Mouse (Mus musculus) brain, embryonic 18.5 days (tissue): ENCODE data around the gene Adgrl1.
A peak's percentile ranks its signal among the peaks of the same experiment; 100 is the strongest.
"Not testable (repeated sequence)": the region's sequence is repeated elsewhere in the genome, so short reads cannot be mapped to it uniquely, and the experiment has no call there.

Experiments
- DNase-seq: peaks from one replicate; pipeline ENCODE4 v3.0.0-alpha.2; 2012; ENCODE audit warnings: low read depth, low spot score

Gene Adgrl1

DNA sequence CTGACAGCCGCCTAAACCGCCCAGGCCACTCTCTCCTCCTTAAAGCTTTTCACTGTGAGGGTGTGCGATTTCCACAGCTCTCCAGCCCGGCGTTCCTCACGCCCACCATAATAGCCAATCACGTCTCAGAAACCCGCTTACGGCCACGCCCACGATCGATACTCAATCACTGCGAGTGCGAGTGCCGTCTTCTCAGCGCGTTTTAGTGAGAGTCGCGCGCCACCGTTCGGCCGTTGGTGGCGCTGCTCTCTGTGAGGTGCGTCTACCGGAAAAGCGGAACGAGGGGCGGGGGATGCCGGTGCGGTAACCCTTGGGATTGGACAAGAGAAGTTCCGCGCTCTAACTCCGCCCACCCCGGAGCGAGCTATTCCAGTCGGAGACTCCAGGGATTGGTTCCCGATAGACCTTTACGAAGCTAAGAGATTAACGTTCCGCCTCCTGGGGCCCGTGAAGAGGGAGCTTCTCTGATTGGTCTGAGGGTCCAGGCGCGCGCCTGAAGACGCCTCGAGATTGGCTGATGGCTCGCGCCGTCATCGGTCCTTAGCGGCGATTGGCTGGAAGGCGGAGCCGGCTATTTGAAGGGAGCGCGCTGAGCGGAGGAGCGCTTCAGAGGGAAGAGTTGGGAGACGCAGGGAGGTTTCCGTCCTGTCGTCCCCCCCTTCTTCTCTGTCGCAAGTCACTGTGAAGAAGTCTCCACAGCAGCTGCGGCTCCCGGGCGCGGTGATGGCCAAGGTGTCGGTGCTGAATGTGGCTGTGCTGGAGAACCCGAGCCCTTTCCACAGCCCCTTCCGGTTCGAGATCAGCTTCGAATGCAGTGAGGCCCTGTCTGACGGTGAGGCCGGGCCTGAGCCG lies 55.4 kb downstream of the Adgrl1 start, which contains the start of the genes Gm10644 and Asf1b:
Gene Gm10644, minus strand, starts transcription at position 100 of the 852 bp plus-strand sequence.
Gene Asf1b, plus strand, starts transcription at position 402 of the 852 bp plus-strand sequence.
- peak; percentile 100 for DNase-seq

DNA sequence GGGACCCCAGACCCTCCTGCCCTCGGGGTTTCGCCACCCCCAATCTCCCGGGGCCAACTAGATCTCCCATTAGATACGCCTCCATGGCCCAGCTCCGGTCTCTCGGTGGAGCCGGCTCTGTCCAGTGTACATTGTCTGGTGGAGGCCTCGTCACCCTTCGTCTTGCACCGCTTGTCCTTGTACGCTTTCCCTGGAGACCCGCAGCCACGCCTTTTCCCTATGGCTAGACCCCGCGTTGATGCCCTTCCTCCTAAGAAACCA lies 56.0 kb downstream of the Adgrl1 start:
- DNase-seq: no peak

GRCm38 (mm10) chr8:83956789-83957188 lies 56.9 kb downstream of the Adgrl1 start:
- no peak for DNase-seq

- DNase-seq: no peak
Measured at GRCm38 (mm10) chr8:83964015-83964765, 64.3 kb downstream of the Adgrl1 start.

DNA sequence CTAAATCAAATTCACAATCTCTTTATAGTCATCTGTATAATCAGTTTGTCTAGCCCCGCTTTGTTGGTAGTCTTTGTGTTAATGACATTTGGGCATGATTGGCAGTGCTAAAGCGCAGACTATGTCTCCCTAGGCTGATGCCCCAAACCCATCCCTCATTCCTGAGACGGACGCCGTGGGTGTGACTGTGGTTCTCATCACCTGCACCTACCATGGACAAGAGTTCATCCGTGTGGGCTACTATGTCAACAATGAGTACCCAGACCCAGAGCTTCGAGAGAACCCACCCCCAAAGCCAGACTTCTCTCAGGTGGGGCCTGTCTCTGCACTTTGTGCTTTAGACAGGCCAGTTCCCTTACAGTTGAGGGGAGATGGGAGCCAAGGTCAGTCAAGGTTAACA lies 67.8 kb downstream of the Adgrl1 start:
- DNase-seq: no peak

DNA sequence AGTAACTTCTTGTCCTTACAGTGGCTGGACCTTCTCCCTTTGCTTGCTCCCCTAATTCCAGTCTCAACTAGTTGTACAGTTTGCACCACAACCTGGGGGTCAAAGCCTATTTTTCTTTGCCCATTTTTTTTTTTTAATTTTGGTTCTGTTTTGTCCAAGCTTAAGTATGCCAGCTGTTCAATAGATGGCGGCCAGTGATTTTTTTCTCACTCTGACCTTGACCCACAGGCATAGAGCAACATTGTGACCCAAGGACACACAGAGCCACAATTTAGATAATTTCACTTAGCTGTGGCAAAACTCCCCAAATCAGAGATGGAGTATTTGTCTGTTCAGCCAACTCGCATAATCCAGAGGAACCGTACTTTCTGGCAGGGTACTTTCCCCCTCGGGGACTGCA lies 71.2 kb downstream of the Adgrl1 start:
- no peak for DNase-seq

- no peak for DNase-seq
Measured at GRCm38 (mm10) chr8:83971661-83972060, 71.8 kb downstream of the Adgrl1 start.

GRCm38 (mm10) chr8:83972150-83973120 lies 72.5 kb downstream of the Adgrl1 start, which contains the start of gene Prkaca:
Gene Prkaca (plus strand): TSS chr8:83972993.
- DNase-seq: peak; percentile 99

DNA sequence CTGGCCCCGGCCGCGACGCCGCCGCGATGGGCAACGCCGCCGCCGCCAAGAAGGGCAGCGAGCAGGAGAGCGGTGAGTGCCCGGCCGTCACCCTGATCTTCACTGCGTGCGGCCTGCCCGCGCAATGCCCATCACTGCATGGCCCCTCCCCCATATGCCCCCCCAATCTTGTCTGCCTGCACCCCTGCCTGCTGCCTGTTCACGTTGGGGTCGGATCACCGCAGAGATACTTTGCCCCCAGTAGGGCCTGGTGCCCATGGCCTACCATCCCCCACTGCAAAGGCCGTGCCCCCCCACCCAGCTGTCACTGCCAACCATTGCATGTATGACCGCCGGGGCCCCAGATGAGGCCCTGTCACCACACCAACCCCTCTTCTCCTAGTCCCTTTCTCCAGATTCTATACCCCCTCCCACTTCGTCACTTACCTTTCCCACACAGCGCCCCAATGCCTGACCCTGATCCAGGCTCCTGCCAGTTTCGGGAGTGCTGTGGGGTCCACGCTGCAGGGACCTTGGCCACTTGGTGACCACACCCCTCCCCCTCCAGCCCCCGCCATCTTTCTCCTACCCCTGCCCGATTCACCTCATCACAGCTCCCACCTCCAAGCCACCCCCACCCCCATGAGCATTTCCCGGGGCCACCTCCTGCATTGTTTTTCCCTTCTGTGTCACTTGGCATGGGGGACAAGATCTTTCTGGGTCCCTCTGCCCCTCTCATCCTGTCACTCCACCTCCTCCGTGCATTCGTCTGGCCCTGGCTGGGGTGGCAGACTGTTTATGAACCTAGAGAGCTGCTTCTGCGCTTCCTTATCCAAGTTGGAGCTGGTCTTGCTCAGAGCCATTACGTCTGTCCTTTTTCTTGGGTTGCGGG lies 73.5 kb downstream of the Adgrl1 start:
- no peak for DNase-seq

GRCm38 (mm10) chr8:83974521-83974920 lies 74.6 kb downstream of the Adgrl1 start:
- DNase-seq: no peak

GRCm38 (mm10) chr8:83976101-83976630 lies 76.3 kb downstream of the Adgrl1 start:
- no peak for DNase-seq

DNA sequence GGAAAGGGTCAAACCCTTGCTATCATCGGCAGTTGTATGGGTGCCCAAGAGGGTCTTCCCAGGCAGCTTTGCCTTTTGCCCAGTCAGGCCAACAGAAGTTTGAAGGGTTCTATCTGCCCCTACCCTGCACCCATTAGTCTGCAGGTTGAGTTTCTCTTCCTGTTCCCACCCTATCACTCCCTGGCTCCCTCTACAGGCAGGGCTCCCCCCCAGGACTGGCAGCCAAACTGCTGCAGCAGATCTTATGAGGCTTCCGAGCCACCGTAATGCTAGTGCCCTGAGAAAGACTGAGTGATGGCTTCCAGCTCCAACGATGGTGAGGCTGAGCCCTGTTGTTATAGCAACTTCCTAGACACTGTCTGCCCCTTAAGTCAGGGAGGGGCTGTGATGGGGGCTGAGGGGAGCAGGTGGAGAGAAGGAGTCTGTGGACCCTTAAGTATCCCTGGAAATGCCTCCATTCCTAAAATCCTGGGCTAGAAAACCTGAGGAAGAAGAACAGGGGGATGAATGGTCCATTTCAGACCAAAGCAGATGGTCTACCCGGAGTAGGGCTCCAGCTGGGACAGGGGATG lies 77.0 kb downstream of the Adgrl1 start:
- no peak for DNase-seq

DNA sequence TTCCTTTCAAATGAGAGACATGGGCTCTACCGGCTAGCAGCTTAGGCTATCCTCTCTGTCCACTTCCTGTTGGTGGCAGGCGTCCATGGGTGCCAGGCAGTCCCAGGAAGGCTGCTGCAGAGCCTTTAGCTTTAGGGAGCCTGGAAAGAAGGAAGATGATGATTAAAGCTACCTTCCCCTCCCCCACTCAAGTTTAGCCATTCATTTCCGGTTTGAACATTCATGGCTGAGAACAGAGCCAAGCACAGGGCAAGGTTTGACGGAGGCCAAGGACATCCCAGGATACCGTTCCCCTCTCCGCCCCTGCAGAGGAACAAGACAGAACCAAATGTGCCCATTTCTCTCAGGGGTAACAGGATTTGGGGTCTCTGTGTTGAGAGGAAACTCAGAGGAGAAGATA lies 77.7 kb downstream of the Adgrl1 start:
- DNase-seq: no peak

DNA sequence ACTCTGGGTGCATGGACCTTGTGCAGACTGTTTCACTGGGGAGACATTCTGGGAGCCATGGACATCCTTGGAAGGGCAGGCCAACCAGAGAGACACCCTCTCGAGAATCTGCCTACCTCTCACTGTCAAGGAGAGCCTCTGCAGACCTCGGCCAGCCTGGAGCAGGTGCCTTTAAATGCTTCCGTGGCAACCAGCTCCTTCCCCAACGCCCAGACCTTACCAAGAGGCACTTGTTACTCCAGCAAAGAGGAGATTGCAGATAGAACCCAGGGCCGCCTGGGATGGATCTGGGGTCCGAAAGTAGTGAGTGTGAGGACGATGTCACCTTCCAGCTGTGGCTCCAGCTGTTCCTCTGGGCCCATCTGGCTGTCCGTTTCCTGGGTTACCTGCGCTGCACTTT lies 78.3 kb downstream of the Adgrl1 start:
- DNase-seq: no peak

- no peak for DNase-seq
Measured at GRCm38 (mm10) chr8:83980250-83980649, 80.3 kb downstream of the Adgrl1 start.

- DNase-seq: no peak
Measured at GRCm38 (mm10) chr8:83980845-83981244, 80.9 kb downstream of the Adgrl1 start.

- no peak for DNase-seq
Measured at GRCm38 (mm10) chr8:83981533-83981932, 81.6 kb downstream of the Adgrl1 start.

DNA sequence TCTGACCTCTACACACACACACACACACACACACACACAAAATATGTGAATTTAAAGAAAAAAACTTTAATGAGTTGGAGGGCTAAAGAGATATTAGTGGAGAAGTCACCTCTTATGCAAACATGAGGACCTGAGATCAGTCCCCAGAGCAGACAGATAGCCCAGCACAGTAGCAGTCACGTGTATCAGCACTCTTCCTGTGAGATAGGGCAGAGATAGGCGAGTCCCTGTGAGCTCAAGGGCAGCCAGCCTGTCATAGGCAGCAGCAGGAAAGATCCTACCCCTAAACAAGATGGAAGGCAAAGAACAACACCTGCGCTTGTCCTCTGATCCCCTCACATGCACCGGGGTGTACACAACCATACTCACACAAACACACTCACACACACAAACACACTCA lies 82.5 kb downstream of the Adgrl1 start:
- no peak for DNase-seq

DNA sequence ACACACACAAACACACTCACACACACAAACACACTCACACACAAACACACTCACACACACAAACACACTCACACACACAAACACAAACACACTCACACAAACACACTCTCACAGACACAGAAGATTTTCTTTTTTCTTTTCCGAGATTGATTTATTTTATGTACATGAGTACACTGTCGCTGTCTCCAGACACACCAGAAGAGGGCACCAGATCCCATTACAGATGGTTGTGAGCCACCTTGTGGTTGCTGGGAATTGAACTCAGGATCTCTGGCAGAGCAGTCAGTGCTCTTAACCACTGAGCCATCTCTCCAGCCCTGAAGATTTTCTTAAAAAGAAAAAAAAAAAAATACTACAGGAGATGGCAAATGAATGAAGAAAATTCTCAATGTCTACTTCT lies 83.3 kb downstream of the Adgrl1 start:
- not testable (repeated sequence) for DNase-seq

DNA sequence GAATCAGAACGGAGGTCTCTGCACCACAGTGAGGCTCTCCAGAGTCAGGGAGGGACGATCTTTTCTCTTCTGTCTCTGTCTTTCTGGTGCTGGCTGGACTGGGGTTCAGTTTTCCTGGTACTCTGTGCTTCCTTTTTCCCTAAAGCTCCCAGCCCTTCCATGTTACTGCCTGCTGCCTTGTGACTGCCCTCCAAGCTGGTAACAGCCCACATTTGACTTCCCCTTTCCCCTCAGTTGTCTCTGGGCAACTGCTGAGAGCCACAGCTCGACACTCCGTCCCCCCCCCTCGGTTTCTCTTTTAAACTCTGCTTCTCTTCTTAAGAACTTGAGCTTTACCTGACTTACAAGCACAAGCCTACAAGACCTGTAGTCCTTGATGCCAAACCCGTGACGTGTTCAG lies 89.3 kb downstream of the Adgrl1 start:
- no peak for DNase-seq
